Mouse (Mus musculus): ENCODE data around the gene Trpm5.

GRCm38 (mm10) chr7:143054612-143054965, 39.9 kb downstream of the Trpm5 start:
- TF ChIP-seq CTCF (IDR thresholded peaks at IDR 0.05; ENCODE audit: low read depth, low read length), result no peak
- TF ChIP-seq POLR2A (IDR thresholded peaks at IDR 0.05; ENCODE audit: insufficient read depth, low read length), result no peak

Measured in ES-Bruce4 (cell line).